In genomic region chr1:150218802-150219201, GRCm38 (mm10) we compare ENCODE assay signal across 21 mouse cellular contexts.
"Had no signal": no experiment of that assay in that cellular context is flagged by ENCODE, and none has a peak within 500 bp of the region (broad histone marks: within the 10 kb centered on the region; RNA-seq: fewer than 3 reads in every experiment).

No protein-coding gene starts in this region.

- DNase-seq: kidney, adult 9 months; kidney, postnatal 14 days; kidney, postnatal 4 days; left cerebral cortex, postnatal 4 days; liver, postnatal 0 days; lung, embryonic 14.5 days; right cerebral cortex, postnatal 14 days; right cerebral cortex, postnatal 4 days; thymus, adult 2 months; thymus, postnatal 14 days; thymus, postnatal 4 days had no signal

- H3K9me3 ChIP-seq: limb, embryonic 12.5 days; limb, embryonic 15.5 days; midbrain, embryonic 10.5 days; midbrain, embryonic 13.5 days had no signal

- H3K4me1 ChIP-seq: limb, embryonic 12.5 days; limb, embryonic 15.5 days; midbrain, embryonic 10.5 days; midbrain, embryonic 13.5 days had no signal

- ATAC-seq: liver, postnatal 0 days; lung, postnatal 0 days; midbrain, embryonic 13.5 days; midbrain, embryonic 16.5 days had no signal

- H3K4me3 ChIP-seq: limb, embryonic 12.5 days; limb, embryonic 15.5 days; midbrain, embryonic 10.5 days; midbrain, embryonic 13.5 days had no signal

- H3K9ac ChIP-seq: limb, embryonic 12.5 days; limb, embryonic 15.5 days; liver, embryonic 14.5 days; liver, postnatal 0 days; lung, embryonic 14.5 days; midbrain, embryonic 13.5 days had no signal

- H3K27ac ChIP-seq: limb, embryonic 12.5 days; limb, embryonic 15.5 days; liver, embryonic 14.5 days; macrophage; midbrain, embryonic 10.5 days; midbrain, embryonic 13.5 days; stomach, postnatal 0 days had no signal

- H3K27me3 ChIP-seq: limb, embryonic 12.5 days; limb, embryonic 15.5 days; midbrain, embryonic 13.5 days had no signal

- H3K4me2 ChIP-seq: limb, embryonic 12.5 days; limb, embryonic 15.5 days; liver, embryonic 11.5 days; lung, embryonic 14.5 days; midbrain, embryonic 13.5 days had no signal

- H3K36me3 ChIP-seq: limb, embryonic 12.5 days; limb, embryonic 15.5 days; midbrain, embryonic 10.5 days; midbrain, embryonic 13.5 days had no signal
